ENCODE assay signal across 11 mouse cellular contexts in the genomic region with DNA sequence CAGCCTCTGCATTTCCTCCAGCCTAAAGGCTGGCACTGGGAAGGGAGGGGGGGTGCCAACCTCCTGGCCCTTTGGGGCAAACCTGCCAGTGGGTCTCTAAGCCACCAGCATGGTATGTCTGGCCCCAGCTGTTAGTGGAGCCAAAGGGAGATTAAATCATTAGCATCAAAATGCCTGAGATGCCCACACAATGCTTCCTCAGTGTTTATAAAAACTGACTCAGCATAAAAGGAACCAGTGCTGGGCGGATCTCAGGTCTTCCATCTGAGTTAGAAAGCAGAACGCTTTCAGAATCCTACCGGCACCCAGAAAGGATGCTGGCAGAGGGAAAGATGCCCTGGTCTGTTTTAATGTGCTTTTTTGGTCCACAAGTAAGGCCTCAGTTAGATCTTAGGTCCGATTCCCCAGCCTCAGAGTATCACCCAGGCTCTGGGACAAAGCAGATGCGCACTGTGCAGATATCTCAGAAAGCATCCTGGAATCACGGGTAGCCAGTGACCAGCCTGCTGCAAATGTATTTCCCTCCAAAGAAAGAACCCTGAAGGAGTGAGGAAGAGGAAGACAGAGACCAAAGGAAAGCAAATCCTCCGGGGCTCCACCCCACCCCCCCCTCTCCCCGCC. TPM values are rescaled to one million over a fixed set of nuclear protein-coding genes. Genes with fewer than 3 reads are reported as not detected.
DNase-seq lines count a peak whose midpoint lies in the region; ATAC-seq lines count a peak whose summit lies in the region.
"Had no signal": no experiment of that assay in that cellular context is flagged by ENCODE, and none has a peak within 500 bp of the region (broad histone marks: within the 10 kb centered on the region; RNA-seq: fewer than 3 reads in every experiment).

No protein-coding gene starts in this region.

- H3K27ac ChIP-seq in hindbrain, embryonic 10.5 days = peak overlapping the region; percentile 86
- peak overlapping the region; percentile 25; the same call in 1 of the 2 replicates for H3K27ac ChIP-seq in midbrain, embryonic 11.5 days (ENCODE audit: low read depth, low read length)
- H3K27ac ChIP-seq: stomach, embryonic 15.5 days had no signal

- peaks cover 37% of the 10 kb centered on the region for H3K4me1 ChIP-seq in hindbrain, embryonic 10.5 days (replicated peaks)
- H3K4me1 ChIP-seq in midbrain, embryonic 11.5 days (ENCODE audit: control insufficient read depth, insufficient read depth, low read length) = peaks cover 17% of the 10 kb centered on the region

- DNase-seq in embryo, embryonic 11 days = peak; percentile 63
- no peak for DNase-seq in embryo, embryonic 9.5 days (ENCODE audit: extremely low spot score)
- DNase-seq in ZHBTc4 (ENCODE audit: low read depth, low spot score) = peak; percentile 40
- peak; percentile 51 for DNase-seq in hindbrain, embryonic 10.5 days (ENCODE audit: low spot score)
- peak; percentile 95 for DNase-seq in midbrain, embryonic 11.5 days (ENCODE audit: low spot score, missing footprints)
- no peak for DNase-seq in cerebellum, postnatal 4 days (ENCODE audit: low spot score in 2 of 2)
- DNase-seq in layer of hippocampus, postnatal 25 days (ENCODE audit: extremely low spot score in 1 of 2, low spot score in 1 of 2) = no peak
- DNase-seq in lung, postnatal 10 days = no peak
- DNase-seq: lung, postnatal 4 days had no signal

- peak overlapping the region; percentile 28 for H3K4me3 ChIP-seq in hindbrain, embryonic 10.5 days
- no peak overlapping the region for H3K4me3 ChIP-seq in midbrain, embryonic 11.5 days (ENCODE audit: low read depth, low read length)
- H3K4me3 ChIP-seq: stomach, embryonic 15.5 days had no signal

- peak; percentile 77 for ATAC-seq in midbrain, embryonic 11.5 days (ENCODE audit: low FRiP score)

- peak overlapping the region; percentile 3 for H3K4me2 ChIP-seq in midbrain, embryonic 11.5 days
- H3K4me2 ChIP-seq: heart, embryonic 11.5 days; stomach, embryonic 15.5 days had no signal

- WGBS in hindbrain, embryonic 10.5 days = 21% methylated on average over 8 of the region's 8 CpGs
- whole genome bisulfite sequencing in midbrain, embryonic 11.5 days = 14% methylated on average over 7 of the region's 8 CpGs

- H3K36me3 ChIP-seq in hindbrain, embryonic 10.5 days = no peaks in the 10 kb centered on the region
- H3K36me3 ChIP-seq in midbrain, embryonic 11.5 days (ENCODE audit: control insufficient read depth, insufficient read depth, low read length) = no peaks in the 10 kb centered on the region
- H3K36me3 ChIP-seq: stomach, embryonic 15.5 days had no signal

- 0 out of 2 replicates have a peak overlapping the region, but pooled peaks have one; percentile 20 for H3K9ac ChIP-seq in midbrain, embryonic 11.5 days (ENCODE audit: low read length)
- H3K9ac ChIP-seq: stomach, embryonic 15.5 days had no signal

- no peaks in the 10 kb centered on the region for H3K9me3 ChIP-seq in hindbrain, embryonic 10.5 days
- H3K9me3 ChIP-seq in midbrain, embryonic 11.5 days (ENCODE audit: control insufficient read depth, low read length) = no peaks in the 10 kb centered on the region
- H3K9me3 ChIP-seq: stomach, embryonic 15.5 days had no signal

- H3K27me3 ChIP-seq in hindbrain, embryonic 10.5 days (ENCODE audit: insufficient read depth, poor library complexity, severe bottlenecking) = peaks cover 9% of the 10 kb centered on the region
- H3K27me3 ChIP-seq in midbrain, embryonic 11.5 days (ENCODE audit: control insufficient read depth, insufficient read depth, low read length) = no peaks in the 10 kb centered on the region
- H3K27me3 ChIP-seq: stomach, embryonic 15.5 days had no signal

RNA-seq across cellular contexts. Expression of a gene that starts 53.3 kb away (rescaled TPM):
- 2.6 and 3.5 TPM in 2 replicates for polyA plus RNA-seq in hindbrain, embryonic 10.5 days (2016; fragmentation: Nextera tagmentation; extraction: Ambion mirVana)
- polyA plus RNA-seq in midbrain, embryonic 11.5 days (2014; fragmentation: Nextera tagmentation; extraction: Ambion mirVana) = 2.4 and 3.8 TPM in 2 replicates
- 1 to 10 TPM; 7.9 to 8.2 TPM for total RNA-seq in layer of hippocampus, postnatal 25 days (2021)

Comparison
In these comparisons a context has a peak if more than half of its experiments do, and no peak if none do; other contexts are left out.
1. DNase-seq: peak in embryo, embryonic 11 days (single experiment), ZHBTc4 (single experiment), hindbrain, embryonic 10.5 days (single experiment) and midbrain, embryonic 11.5 days (single experiment); none in embryo, embryonic 9.5 days (single experiment), cerebellum, postnatal 4 days (0 of 2), layer of hippocampus, postnatal 25 days (0 of 2) and lung, postnatal 10 days (single experiment).